Mouse (Mus musculus): ENCODE data around the gene Psma6.

GRCm38 (mm10) chr12:55449048-55449447 is 65.0 kb downstream of the Psma6 start:
- TF ChIP-seq CTCF (IDR thresholded peaks at IDR 0.05; ENCODE audit: low read depth, low read length) (no peak), POLR2A (IDR thresholded peaks at IDR 0.05; ENCODE audit: borderline replicate concordance, low read depth, low read length) (no peak)
